Mouse (Mus musculus): ENCODE data around the gene Gm9887. TPM values are rescaled to one million over a fixed set of nuclear protein-coding genes. Genes with fewer than 3 reads are reported as not detected.

The Gm9887 gene
- 0.53 and 0.58 TPM in 2 replicates for polyA plus RNA-seq (2012; rRNA removed)
- polyA plus RNA-seq (2014; fragmentation: Nextera tagmentation; extraction: Ambion mirVana), result 1.4 and 1.8 TPM in 2 replicates

DNA sequence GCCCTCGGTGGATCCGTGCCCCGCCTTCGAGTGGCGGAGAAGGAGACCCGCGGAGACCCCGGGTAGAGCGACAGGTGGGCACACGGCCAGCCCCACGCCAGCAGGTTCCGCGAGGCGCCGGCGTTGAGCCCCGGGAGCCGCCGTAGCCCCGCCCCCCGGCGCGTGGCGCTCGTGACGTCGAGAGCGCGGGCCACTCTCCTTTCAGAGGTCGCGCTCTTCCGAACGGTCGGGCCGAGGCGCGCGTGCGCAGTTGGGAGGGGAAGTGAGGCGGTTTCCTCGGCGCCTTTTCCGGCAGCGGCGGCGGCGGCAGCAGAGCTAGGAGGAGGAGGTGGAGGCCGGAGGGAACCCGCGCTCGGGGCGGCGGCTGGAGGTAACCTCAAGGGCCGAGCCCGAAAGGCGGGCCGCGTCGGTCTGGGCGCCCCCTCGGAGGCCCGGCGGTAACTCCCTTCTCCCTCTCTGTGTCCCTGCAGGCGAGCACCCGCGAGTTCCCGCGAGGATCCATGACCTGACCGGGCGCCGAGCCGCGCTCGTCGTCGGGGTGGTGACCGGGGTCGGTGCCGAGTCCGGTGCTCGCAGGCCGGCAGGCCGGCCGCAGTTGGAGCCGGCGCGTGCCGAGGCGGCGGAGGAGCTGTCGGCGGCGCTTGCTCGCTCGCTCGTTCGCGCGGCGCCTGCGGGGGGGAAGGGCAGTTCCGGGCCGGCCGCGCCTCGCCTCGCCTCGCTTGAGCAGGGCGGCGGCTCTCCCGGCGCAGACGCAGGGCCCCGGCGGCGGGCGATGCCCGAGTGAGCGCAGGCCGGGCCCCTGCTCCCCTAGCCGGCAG, at the start of gene Gm9887, which contains the start of gene Arf6:
Gene Gm9887, minus strand, starts transcription at position 605 of the 818 bp plus-strand sequence.
Gene Arf6, plus strand, starts transcription at position 297 of the 818 bp plus-strand sequence.
- Histone ChIP-seq H3K27ac (replicated peaks; ENCODE audit: low read depth, low read length) (peak within 1 kb of the TSS; percentile 97), H3K9me3 (ENCODE audit: control insufficient read depth, low read length) (no peaks in the 10 kb centered on the region), H3K9ac (ENCODE audit: low read depth, low read length, severe bottlenecking) (peak within 1 kb of the TSS; percentile 95), H3K27me3 (ENCODE audit: control insufficient read depth, insufficient read depth, low read length) (no peaks in the 10 kb centered on the region), H3K36me3 (ENCODE audit: control insufficient read depth, insufficient read depth, low read length) (peaks cover 19% of the 10 kb centered on the region), H3K4me2 (replicated peaks; ENCODE audit: low read depth, low read length, severe bottlenecking) (peak within 1 kb of the TSS; percentile 92), H3K4me3 (replicated peaks; ENCODE audit: low read length) (peak within 1 kb of the TSS; percentile 100), H3K4me1 (ENCODE audit: control insufficient read depth, insufficient read depth, low read length) (peaks cover 24% of the 10 kb centered on the region)
- DNase-seq (ENCODE audit: low spot score), result peak; percentile 94
- WGBS, result under 1% methylated on average over 63 of the region's 121 CpGs
- TF ChIP-seq POLR2A (IDR thresholded peaks at IDR 0.05; ENCODE audit: borderline replicate concordance, extremely low read depth, insufficient read depth, insufficient read length), result peak; percentile 70; the same call in 1 of the 2 replicates
- peak; percentile 93 for ATAC-seq (ENCODE audit: low FRiP score, low read depth)

DNA sequence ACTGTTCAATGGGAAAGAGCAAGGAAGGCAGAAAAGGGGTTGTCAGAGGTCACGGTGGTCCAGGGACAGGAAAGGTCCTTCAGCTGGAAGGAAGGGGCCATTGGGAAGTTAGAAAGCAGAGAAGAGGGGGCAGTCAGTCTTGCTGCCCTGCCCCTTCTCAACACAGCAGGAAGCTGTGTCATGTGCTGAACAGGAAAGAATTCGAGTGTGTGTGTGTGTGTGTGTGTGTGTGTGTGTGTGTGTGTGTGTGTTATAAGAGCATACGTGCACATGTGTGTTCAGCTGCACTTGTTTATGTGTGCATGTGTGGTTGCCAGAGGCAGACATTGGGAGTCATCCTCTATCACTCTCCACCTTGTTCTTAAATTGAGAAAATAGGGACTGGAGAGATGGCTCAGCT, 48.5 kb upstream of the Gm9887 start:
- WGBS, result 66% methylated on average over 3 of the region's 3 CpGs
- Histone ChIP-seq H3K27me3 (ENCODE audit: control insufficient read depth, insufficient read depth, low read length) (no peaks in the 10 kb centered on the region), H3K4me2 (replicated peaks; ENCODE audit: low read depth, low read length, severe bottlenecking) (no peak overlapping the region), H3K27ac (replicated peaks; ENCODE audit: low read depth, low read length) (no peak overlapping the region), H3K9me3 (ENCODE audit: control insufficient read depth, low read length) (0 out of 2 replicates have a peak, but pooled peaks cover 4% of the 10 kb centered on the region), H3K36me3 (ENCODE audit: control insufficient read depth, insufficient read depth, low read length) (no peaks in the 10 kb centered on the region), H3K4me3 (replicated peaks; ENCODE audit: low read length) (no peak overlapping the region), H3K9ac (ENCODE audit: low read depth, low read length, severe bottlenecking) (no peak overlapping the region), H3K4me1 (ENCODE audit: control insufficient read depth, insufficient read depth, low read length) (peaks cover 12% of the 10 kb centered on the region)
- ATAC-seq (ENCODE audit: low FRiP score, low read depth) (no peak), DNase-seq (ENCODE audit: low spot score) (no peak)
- no peak for TF ChIP-seq POLR2A (IDR thresholded peaks at IDR 0.05; ENCODE audit: borderline replicate concordance, extremely low read depth, insufficient read depth, insufficient read length)

DNA sequence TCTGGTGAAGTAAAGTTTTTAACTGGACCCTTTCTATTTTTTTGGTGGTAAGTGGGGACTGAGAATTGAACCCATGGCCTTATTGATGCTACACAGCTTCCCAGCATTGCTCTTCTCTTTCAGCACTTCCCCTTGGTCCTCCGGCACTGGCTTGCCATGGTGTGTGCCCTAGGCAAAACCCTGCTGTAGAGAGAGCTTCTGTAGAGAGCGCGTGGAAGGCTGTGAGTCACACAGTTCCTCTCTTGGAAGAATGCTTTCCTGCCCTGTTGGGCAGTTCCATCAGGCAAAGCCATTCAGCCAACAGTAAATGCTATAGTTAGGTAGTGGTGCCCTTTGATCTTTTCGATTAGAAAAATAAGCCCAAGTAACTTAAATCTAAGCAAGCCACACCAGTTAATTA, 47.3 kb upstream of the Gm9887 start:
- no peak overlapping the region for H3K27ac ChIP-seq (replicated peaks; ENCODE audit: low read depth, low read length)
- 68% methylated on average over 4 of the region's 4 CpGs for WGBS
- H3K4me3 ChIP-seq (replicated peaks; ENCODE audit: low read length), result no peak overlapping the region
- no peak for TF ChIP-seq POLR2A (IDR thresholded peaks at IDR 0.05; ENCODE audit: borderline replicate concordance, extremely low read depth, insufficient read depth, insufficient read length)
- no peaks in the 10 kb centered on the region for H3K36me3 ChIP-seq (ENCODE audit: control insufficient read depth, insufficient read depth, low read length)
- DNase-seq (ENCODE audit: low spot score) (no peak), ATAC-seq (ENCODE audit: low FRiP score, low read depth) (no peak)
- no peaks in the 10 kb centered on the region for H3K27me3 ChIP-seq (ENCODE audit: control insufficient read depth, insufficient read depth, low read length)
- peaks cover 6% of the 10 kb centered on the region for H3K4me1 ChIP-seq (ENCODE audit: control insufficient read depth, insufficient read depth, low read length)
- no peak overlapping the region for H3K4me2 ChIP-seq (replicated peaks; ENCODE audit: low read depth, low read length, severe bottlenecking)
- H3K9me3 ChIP-seq (ENCODE audit: control insufficient read depth, low read length), result 0 out of 2 replicates have a peak, but pooled peaks cover 4% of the 10 kb centered on the region
- no peak overlapping the region for H3K9ac ChIP-seq (ENCODE audit: low read depth, low read length, severe bottlenecking)

GRCm38 (mm10) chr12:69419017-69419605, 46.9 kb upstream of the Gm9887 start:
- H3K9me3 ChIP-seq (ENCODE audit: control insufficient read depth, low read length), result 0 out of 2 replicates have a peak, but pooled peaks cover 4% of the 10 kb centered on the region
- no peak overlapping the region for H3K4me2 ChIP-seq (replicated peaks; ENCODE audit: low read depth, low read length, severe bottlenecking)
- no peak overlapping the region for H3K27ac ChIP-seq (replicated peaks; ENCODE audit: low read depth, low read length)
- H3K27me3 ChIP-seq (ENCODE audit: control insufficient read depth, insufficient read depth, low read length), result no peaks in the 10 kb centered on the region
- ATAC-seq (ENCODE audit: low FRiP score, low read depth) (no peak), DNase-seq (ENCODE audit: low spot score) (no peak)
- no peak for TF ChIP-seq POLR2A (IDR thresholded peaks at IDR 0.05; ENCODE audit: borderline replicate concordance, extremely low read depth, insufficient read depth, insufficient read length)
- WGBS, result 80% methylated on average over 14 of the region's 14 CpGs
- H3K9ac ChIP-seq (ENCODE audit: low read depth, low read length, severe bottlenecking), result no peak overlapping the region
- no peak overlapping the region for H3K4me3 ChIP-seq (replicated peaks; ENCODE audit: low read length)
- H3K36me3 ChIP-seq (ENCODE audit: control insufficient read depth, insufficient read depth, low read length), result no peaks in the 10 kb centered on the region
- H3K4me1 ChIP-seq (ENCODE audit: control insufficient read depth, insufficient read depth, low read length), result peaks cover 2% of the 10 kb centered on the region; the same call in 1 of the 2 replicates

DNA sequence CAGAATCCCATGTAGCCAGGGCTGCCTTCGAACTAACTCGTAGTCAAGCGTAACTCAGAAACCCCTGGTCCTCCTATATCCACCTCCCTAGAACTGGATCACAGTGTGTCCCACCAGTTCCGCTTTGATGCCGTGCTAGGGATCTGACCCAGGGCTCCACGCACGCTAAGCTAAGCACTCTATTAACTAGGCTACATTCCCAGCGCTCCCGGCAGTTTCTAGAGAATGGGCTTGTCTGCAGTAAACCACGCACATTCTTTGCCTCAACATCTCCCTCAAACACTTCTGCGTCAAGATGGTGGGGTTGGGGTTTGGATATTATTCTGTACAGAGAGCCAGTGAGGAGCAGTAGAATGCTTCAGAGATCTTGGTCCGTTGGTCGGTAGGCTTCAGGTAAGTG, 46.3 kb upstream of the Gm9887 start:
- no peak for ATAC-seq (ENCODE audit: low FRiP score, low read depth)
- no peak for TF ChIP-seq POLR2A (IDR thresholded peaks at IDR 0.05; ENCODE audit: borderline replicate concordance, extremely low read depth, insufficient read depth, insufficient read length)
- Histone ChIP-seq H3K36me3 (ENCODE audit: control insufficient read depth, insufficient read depth, low read length) (no peaks in the 10 kb centered on the region), H3K9me3 (ENCODE audit: control insufficient read depth, low read length) (0 out of 2 replicates have a peak, but pooled peaks cover 4% of the 10 kb centered on the region), H3K27me3 (ENCODE audit: control insufficient read depth, insufficient read depth, low read length) (no peaks in the 10 kb centered on the region), H3K9ac (ENCODE audit: low read depth, low read length, severe bottlenecking) (no peak overlapping the region), H3K4me2 (replicated peaks; ENCODE audit: low read depth, low read length, severe bottlenecking) (no peak overlapping the region), H3K4me3 (replicated peaks; ENCODE audit: low read length) (no peak overlapping the region), H3K4me1 (ENCODE audit: control insufficient read depth, insufficient read depth, low read length) (peaks cover 2% of the 10 kb centered on the region; the same call in 1 of the 2 replicates), H3K27ac (replicated peaks; ENCODE audit: low read depth, low read length) (no peak overlapping the region)
- no peak for DNase-seq (ENCODE audit: low spot score)
- 87% methylated on average over 13 of the region's 13 CpGs for WGBS
